Mouse (Mus musculus) left cerebral cortex, adult 11 months (tissue): ENCODE measurements at regions not wholly inside any gene's neighbourhood (a gene's known extent, or its start where the extent isn't known, plus 50 kb on each side); places are given as distances from the start of the nearest gene placed in this dataset.

Source experiments
- DNase-seq: peaks from one replicate; pipeline ENCODE4 v3.0.0; 2022; ENCODE audit warnings: low spot score

- no peak for DNase-seq
Measured at GRCm38 (mm10) chr11:21036161-21036916, 54.8 kb upstream of the Peli1 start.

- DNase-seq = no peak
Measured at GRCm38 (mm10) chr11:21037267-21037906, 53.7 kb upstream of the Peli1 start.

GRCm38 (mm10) chr11:21041201-21041600, 49.9 kb upstream of the Peli1 start:
- no peak for DNase-seq
